ENCODE assay signal across 8 mouse cellular contexts in genomic region chr1:23382461-23382805, GRCm38 (mm10). TPM values are rescaled to one million over a fixed set of nuclear protein-coding genes. Genes with fewer than 3 reads are reported as not detected.
DNase-seq lines count a peak whose midpoint lies in the region; ATAC-seq and TF ChIP-seq lines count a peak whose summit lies in the region.

No protein-coding gene starts in this region.

- peaks cover 67% of the 10 kb centered on the region for H3K4me1 ChIP-seq in megakaryocyte, embryonic 14.5 days
- peaks cover 25% of the 10 kb centered on the region for H3K4me1 ChIP-seq in forebrain, embryonic 14.5 days (ENCODE audit: control insufficient read depth, insufficient read depth, low read length)
- H3K4me1 ChIP-seq in liver, postnatal 0 days (ENCODE audit: insufficient read depth) = peaks cover 31% of the 10 kb centered on the region

- no peak for TF ChIP-seq CTCF in liver, postnatal 0 days (IDR thresholded peaks at IDR 0.05; ENCODE audit: low read depth)

- no peaks in the 10 kb centered on the region for H3K9me3 ChIP-seq in megakaryocyte, embryonic 14.5 days
- H3K9me3 ChIP-seq in forebrain, embryonic 14.5 days (replicated peaks; ENCODE audit: control insufficient read depth, low read length) = no peaks in the 10 kb centered on the region
- H3K9me3 ChIP-seq in liver, postnatal 0 days (ENCODE audit: low read length) = no peaks in the 10 kb centered on the region

- H3K4me2 ChIP-seq in forebrain, embryonic 14.5 days (ENCODE audit: low read length) = peak overlapping the region; percentile 94
- H3K4me2 ChIP-seq in liver, postnatal 0 days (ENCODE audit: low read depth, low read length) = peak overlapping the region; percentile 99

- no peak for TF ChIP-seq EP300 in liver, postnatal 0 days (IDR thresholded peaks at IDR 0.05; ENCODE audit: low read depth)

- intact Hi-C loops in left cerebral cortex, postnatal 25 days (cut with DNase I) = loop anchor here (2.0 to 5.0 kb wide), 2 partner anchors 105 to 126 kb away; no protein-coding TSS in a partner anchor

- WGBS in forebrain, embryonic 14.5 days = under 1% methylated on average over 20 of the region's 21 CpGs
- 1% methylated on average over 21 of the region's 21 CpGs for WGBS in liver, postnatal 0 days (ENCODE audit: insufficient replicate concordance)

- peak overlapping the region; percentile 81 for H3K27ac ChIP-seq in forebrain, embryonic 14.5 days (ENCODE audit: low read depth, low read length)
- H3K27ac ChIP-seq in liver, postnatal 0 days (ENCODE audit: low read depth) = peak overlapping the region; percentile 89

- peak overlapping the region; percentile 88 for H3K9ac ChIP-seq in forebrain, embryonic 14.5 days (ENCODE audit: low read length)
- peak overlapping the region; percentile 92 for H3K9ac ChIP-seq in liver, postnatal 0 days (replicated peaks)

- no peak for DNase-seq in cerebellum, adult 11 months
- DNase-seq in forebrain, embryonic 14.5 days (ENCODE audit: low spot score) = peak; percentile 20
- no peak for DNase-seq in liver, postnatal 0 days
- DNase-seq in gastrocnemius, adult 18-20 months (ENCODE audit: low spot score) = no peak
- no peak for DNase-seq in left cerebral cortex, postnatal 25 days (ENCODE audit: low spot score in 2 of 2)

- peak overlapping the region; percentile 95 for H3K4me3 ChIP-seq in megakaryocyte, embryonic 14.5 days (replicated peaks)
- peak overlapping the region; percentile 77 for H3K4me3 ChIP-seq in forebrain, embryonic 14.5 days (ENCODE audit: low read depth, low read length)
- H3K4me3 ChIP-seq in liver, postnatal 0 days (ENCODE audit: low read depth, low read length) = peak overlapping the region; percentile 88

- peaks cover 17% of the 10 kb centered on the region for H3K36me3 ChIP-seq in megakaryocyte, embryonic 14.5 days (replicated peaks; ENCODE audit: low read length)
- 0 out of 2 replicates have a peak, but pooled peaks cover 2% of the 10 kb centered on the region for H3K36me3 ChIP-seq in forebrain, embryonic 14.5 days (ENCODE audit: control insufficient read depth, insufficient read depth, low read length)
- H3K36me3 ChIP-seq in liver, postnatal 0 days (replicated peaks; ENCODE audit: insufficient read depth, low read length) = peaks cover 10% of the 10 kb centered on the region

- peak; percentile 1; the same call in 1 of the 2 replicates for ATAC-seq in cerebellum, adult (ENCODE audit: insufficient number of reproducible peaks, low FRiP score, low TSS enrichment)
- no peak for ATAC-seq in megakaryocyte, adult 5-6 weeks (ENCODE audit: poor library complexity, severe bottlenecking)
- no peak for ATAC-seq in forebrain, embryonic 14.5 days
- no peak for ATAC-seq in liver, postnatal 0 days

- no peaks in the 10 kb centered on the region for H3K27me3 ChIP-seq in megakaryocyte, embryonic 14.5 days (replicated peaks)
- H3K27me3 ChIP-seq in forebrain, embryonic 14.5 days (replicated peaks; ENCODE audit: control insufficient read depth, insufficient read depth, low read length) = no peaks in the 10 kb centered on the region
- no peaks in the 10 kb centered on the region for H3K27me3 ChIP-seq in liver, postnatal 0 days (ENCODE audit: insufficient read depth, low read length)

RNA-seq across cellular contexts. Expression of gene Ogfrl1, which starts 15.1 kb away (rescaled TPM):
- 20.8 and 22.0 TPM in 2 replicates for polyA plus RNA-seq in megakaryocyte, embryonic 14.5 days (2012; ENCODE audit: insufficient read depth, low replicate concordance)
- 99.3 and 102 TPM in 2 replicates for total RNA-seq in megakaryocyte, adult 5-6 weeks (2015)
- 58.4 and 73.8 TPM in 2 replicates for total RNA-seq in megakaryocyte, adult 5-6 weeks (2017)
- 11.7 and 15.0 TPM in 2 replicates for polyA plus RNA-seq in forebrain, embryonic 14.5 days (2014; fragmentation: Nextera tagmentation; extraction: Ambion mirVana)
- polyA plus RNA-seq in liver, postnatal 0 days (2015; fragmentation: Nextera tagmentation; extraction: Ambion mirVana) = 8.7 and 11.1 TPM in 2 replicates
- 1 to 10 TPM; 5.7 to 6.1 TPM for total RNA-seq in gastrocnemius, adult 18-20 months (2021)
- total RNA-seq in left cerebral cortex, postnatal 25 days (2021) = 10 to 100 TPM; 78.5 to 81.2 TPM

Comparison
In these comparisons a context has a peak if more than half of its experiments do, and no peak if none do; other contexts are left out.
1. RNA of gene Ogfrl1, which starts 15.1 kb away (total RNA-seq): 58.4 to 102 TPM in megakaryocyte, adult 5-6 weeks and 78.5 to 81.2 TPM in left cerebral cortex, postnatal 25 days; 5.7 to 6.1 TPM in gastrocnemius, adult 18-20 months; every median in the first group is over 4 times any median in the second.
2. Peak in every context shown above with its lines, with median percentiles within 50 percentile points of each other: H3K4me3 ChIP-seq.